Mouse (Mus musculus): ENCODE measurements at regions not wholly inside any gene's neighbourhood (a gene's known extent, or its start where the extent isn't known, plus 50 kb on each side); places are given as distances from the start of the nearest gene placed in this dataset.

DNA sequence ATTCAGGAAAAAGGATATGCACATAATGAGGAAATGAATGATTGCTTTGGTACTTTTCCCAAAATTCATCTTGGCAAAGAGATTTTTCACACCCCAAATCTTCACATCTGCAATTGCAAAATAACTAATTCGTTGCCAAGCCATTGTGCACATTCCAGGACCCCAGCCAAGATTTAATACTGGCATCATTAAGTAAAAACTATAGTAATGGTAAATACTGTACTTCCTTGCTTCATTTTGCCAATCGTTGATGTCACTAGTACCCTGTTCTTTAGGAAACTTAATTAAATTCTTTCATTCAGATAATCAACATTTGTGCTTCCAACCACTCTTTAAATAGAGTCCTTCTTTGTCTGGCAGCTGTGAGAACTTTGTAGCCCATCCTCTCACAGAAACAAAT lies 303.6 kb downstream of the Arl4a start:
- TF ChIP-seq CTCF (IDR thresholded peaks at IDR 0.05; ENCODE audit: low read depth, low read length) = no peak
- no peak for TF ChIP-seq GATA1 (IDR thresholded peaks at IDR 0.05; ENCODE audit: borderline replicate concordance, low read length)
- no peak for TF ChIP-seq POLR2AphosphoS5 (IDR thresholded peaks at IDR 0.05; ENCODE audit: insufficient replicate concordance, low read depth, low read length)

Measured in G1E (cell line).